Mouse (Mus musculus) limb, embryonic 12.5 days (tissue): ENCODE data around the gene Myadm. TPM values are rescaled to one million over a fixed set of nuclear protein-coding genes. Genes with fewer than 3 reads are reported as not detected.
A peak's percentile ranks its signal among the peaks of the same experiment; 100 is the strongest.
"Not testable (repeated sequence)": the region's sequence is repeated elsewhere in the genome, so short reads cannot be mapped to it uniquely, and the experiment has no call there.

ENCODE experiments used
- ATAC-seq: fragments of 200-750 bp; cut with Nextera tagmentation; 2 replicates; pipeline ENCODE4 v1.8.0; 2017; ENCODE audit warnings: low read depth, moderate TSS enrichment; ENCODE audit not compliant: insufficient number of reproducible peaks, insufficient read depth, low FRiP score, low TSS enrichment
- H3K27ac ChIP-seq: fragments of 300-500 bp; sonication (generic); 2 replicates; pipeline ENCODE4 v1.5.1; 2016; ENCODE audit warnings: mild to moderate bottlenecking, moderate library complexity
- H3K27me3 ChIP-seq: fragments of 300-500 bp; sonication (generic); 2 replicates; pipeline ENCODE4 v1.6.1; 2016; ENCODE audit warnings: mild to moderate bottlenecking, moderate library complexity
- H3K36me3 ChIP-seq: fragments of 300-500 bp; sonication (generic); 2 replicates; pipeline ENCODE4 v1.6.1; 2016; ENCODE audit warnings: mild to moderate bottlenecking, moderate library complexity
- H3K4me1 ChIP-seq: fragments of 300-500 bp; sonication (generic); replicated peaks from 2 replicates; pipeline ENCODE4 v1.6.1; 2016
- H3K4me2 ChIP-seq: fragments of 300-500 bp; sonication (generic); 2 replicates; pipeline ENCODE4 v1.6.1; 2016; ENCODE audit warnings: mild to moderate bottlenecking, moderate library complexity
- H3K4me3 ChIP-seq: fragments of 300-500 bp; sonication (generic); replicated peaks from 2 replicates; pipeline ENCODE4 v1.5.1; 2016; ENCODE audit warnings: mild to moderate bottlenecking
- H3K9ac ChIP-seq: fragments of 300-500 bp; sonication (generic); replicated peaks from 2 replicates; pipeline ENCODE4 v1.6.1; 2016; ENCODE audit warnings: mild to moderate bottlenecking, moderate library complexity
- H3K9me3 ChIP-seq: fragments of 300-500 bp; sonication (generic); 2 replicates; pipeline ENCODE4 v1.6.1; 2016; ENCODE audit warnings: mild to moderate bottlenecking, moderate library complexity
- WGBS: fragments of 180-500 bp; shearing (Covaris S2); methylation state at CpG from one replicate; pipeline ENCODE4 v1.1.7; 2016; 5-methylcytosine and 5-hydroxymethylcytosine counted together
- polyA plus RNA-seq: library from polyadenylated mRNA; unstranded; fragments of >200 nt; fragmentation: Nextera tagmentation; extraction: Ambion mirVana; gene quantifications from 2 replicates; pipeline ENCODE4 v1.2.1, GENCODE M21; 2016

Myadm gene
- polyA plus RNA-seq, 1 experiment from 2014 or later, result 24.9 TPM

- no peaks in the 10 kb centered on the region for H3K4me1 ChIP-seq
- H3K36me3 ChIP-seq, result no peaks in the 10 kb centered on the region
- no peak overlapping the region for H3K4me3 ChIP-seq
- H3K27ac ChIP-seq, result 0 out of 2 replicates have a peak overlapping the region, but pooled peaks have one; percentile 29
- no peak overlapping the region for H3K4me2 ChIP-seq
- ATAC-seq, result no peak
- 46% methylated on average over 6 of the region's 6 CpGs for WGBS
- H3K9me3 ChIP-seq, result no peaks in the 10 kb centered on the region
- H3K9ac ChIP-seq, result no peak overlapping the region
- no peaks in the 10 kb centered on the region for H3K27me3 ChIP-seq
Observed at GRCm38 (mm10) chr7:3275455-3276170, 13.3 kb upstream of the Myadm start.

- ATAC-seq, result not testable (repeated sequence)
Observed at GRCm38 (mm10) chr7:3276781-3277180, 12.1 kb upstream of the Myadm start.

GRCm38 (mm10) chr7:3280080-3280653 lies 8.7 kb upstream of the Myadm start:
- ATAC-seq, result no peak
- H3K36me3 ChIP-seq, result no peaks in the 10 kb centered on the region
- H3K27ac ChIP-seq, result no peak overlapping the region
- no peaks in the 10 kb centered on the region for H3K9me3 ChIP-seq
- H3K4me2 ChIP-seq, result no peak overlapping the region
- H3K4me1 ChIP-seq, result no peaks in the 10 kb centered on the region
- no peaks in the 10 kb centered on the region for H3K27me3 ChIP-seq
- H3K4me3 ChIP-seq, result no peak overlapping the region
- no peak overlapping the region for H3K9ac ChIP-seq
- WGBS, result 78% methylated on average over 5 of the region's 5 CpGs

More at GRCm38 (mm10) chr7:3276781-3277180, 12.1 kb upstream of the Myadm start:
- not testable (repeated sequence) for H3K9ac ChIP-seq, H3K27ac ChIP-seq, H3K4me2 ChIP-seq, H3K4me3 ChIP-seq, H3K9me3 ChIP-seq, H3K4me1 ChIP-seq, H3K27me3 ChIP-seq, H3K36me3 ChIP-seq
- 41% methylated on average over 4 of the region's 4 CpGs for WGBS

GRCm38 (mm10) chr7:3280654-3281153 lies 8.2 kb upstream of the Myadm start:
- no peak for ATAC-seq

GRCm38 (mm10) chr7:3281741-3282140 lies 7.1 kb upstream of the Myadm start:
- Histone ChIP-seq H3K4me1 (no peaks in the 10 kb centered on the region), H3K4me3 (no peak overlapping the region), H3K27ac (no peak overlapping the region), H3K4me2 (no peak overlapping the region), H3K36me3 (no peaks in the 10 kb centered on the region), H3K9me3 (no peaks in the 10 kb centered on the region), H3K27me3 (no peaks in the 10 kb centered on the region), H3K9ac (no peak overlapping the region)
- ATAC-seq, result no peak
- 84% methylated on average over 6 of the region's 6 CpGs for WGBS

More at GRCm38 (mm10) chr7:3280654-3281153, 8.2 kb upstream of the Myadm start:
- no peak overlapping the region for H3K27ac ChIP-seq
- H3K27me3 ChIP-seq, result no peaks in the 10 kb centered on the region
- H3K9ac ChIP-seq, result no peak overlapping the region
- no peak overlapping the region for H3K4me2 ChIP-seq
- H3K36me3 ChIP-seq, result no peaks in the 10 kb centered on the region
- no peaks in the 10 kb centered on the region for H3K9me3 ChIP-seq
- no peak overlapping the region for H3K4me3 ChIP-seq
- no peaks in the 10 kb centered on the region for H3K4me1 ChIP-seq
- 50% methylated on average over 8 of the region's 8 CpGs for WGBS

GRCm38 (mm10) chr7:3283081-3283875 lies 5.6 kb upstream of the Myadm start:
- H3K4me3 ChIP-seq, result no peak overlapping the region
- no peak overlapping the region for H3K4me2 ChIP-seq
- no peaks in the 10 kb centered on the region for H3K27me3 ChIP-seq
- H3K9ac ChIP-seq, result no peak overlapping the region
- H3K36me3 ChIP-seq, result no peaks in the 10 kb centered on the region
- H3K4me1 ChIP-seq, result no peaks in the 10 kb centered on the region
- no peak for ATAC-seq
- WGBS, result 84% methylated on average over 11 of the region's 11 CpGs
- no peaks in the 10 kb centered on the region for H3K9me3 ChIP-seq
- H3K27ac ChIP-seq, result no peak overlapping the region

GRCm38 (mm10) chr7:3284604-3285003 lies 4.3 kb upstream of the Myadm start:
- Histone ChIP-seq H3K9ac (no peak overlapping the region), H3K4me1 (peaks cover 7% of the 10 kb centered on the region), H3K27me3 (no peaks in the 10 kb centered on the region), H3K9me3 (no peaks in the 10 kb centered on the region), H3K4me3 (no peak overlapping the region), H3K36me3 (no peaks in the 10 kb centered on the region), H3K4me2 (no peak overlapping the region), H3K27ac (no peak overlapping the region)
- ATAC-seq, result no peak
- WGBS, result 83% methylated on average over 10 of the region's 10 CpGs

GRCm38 (mm10) chr7:3286036-3286435 lies 2.8 kb upstream of the Myadm start:
- no peak for ATAC-seq
- Histone ChIP-seq H3K27me3 (no peaks in the 10 kb centered on the region), H3K4me2 (no peak overlapping the region), H3K36me3 (no peaks in the 10 kb centered on the region), H3K9ac (no peak overlapping the region), H3K27ac (no peak overlapping the region), H3K4me1 (peaks cover 17% of the 10 kb centered on the region), H3K4me3 (no peak overlapping the region), H3K9me3 (no peaks in the 10 kb centered on the region)
- 93% methylated on average over 5 of the region's 5 CpGs for WGBS

- Histone ChIP-seq H3K27me3 (no peaks in the 10 kb centered on the region), H3K4me3 (no peak overlapping the region), H3K27ac (peak overlapping the region; percentile 20; the same call in 1 of the 2 replicates), H3K4me1 (peaks cover 28% of the 10 kb centered on the region), H3K9me3 (no peaks in the 10 kb centered on the region), H3K4me2 (no peak overlapping the region), H3K9ac (no peak overlapping the region), H3K36me3 (no peaks in the 10 kb centered on the region)
- no peak for ATAC-seq
- 67% methylated on average over 7 of the region's 7 CpGs for WGBS
Observed at GRCm38 (mm10) chr7:3287186-3287585, 1.7 kb upstream of the Myadm start.

- no peaks in the 10 kb centered on the region for H3K9me3 ChIP-seq
- peak overlapping the region; percentile 67 for H3K9ac ChIP-seq
- H3K36me3 ChIP-seq, result peaks cover 17% of the 10 kb centered on the region
- ATAC-seq, result peak; percentile 86
- peak overlapping the region; percentile 66 for H3K4me2 ChIP-seq
- peak overlapping the region; percentile 43 for H3K4me3 ChIP-seq
- 2% methylated on average over 18 of the region's 18 CpGs for WGBS
- peaks cover 39% of the 10 kb centered on the region for H3K4me1 ChIP-seq
- H3K27ac ChIP-seq, result peak overlapping the region; percentile 89
- H3K27me3 ChIP-seq, result no peaks in the 10 kb centered on the region
Observed at GRCm38 (mm10) chr7:3290257-3291033, 1.6 kb downstream of the Myadm start.
